Mouse (Mus musculus): ENCODE measurements around the gene Ctsc.

Gene Ctsc

GRCm38 (mm10) chr7:88296932-88297331, 19.0 kb downstream of the Ctsc start:
- DNase-seq: no peak

DNA sequence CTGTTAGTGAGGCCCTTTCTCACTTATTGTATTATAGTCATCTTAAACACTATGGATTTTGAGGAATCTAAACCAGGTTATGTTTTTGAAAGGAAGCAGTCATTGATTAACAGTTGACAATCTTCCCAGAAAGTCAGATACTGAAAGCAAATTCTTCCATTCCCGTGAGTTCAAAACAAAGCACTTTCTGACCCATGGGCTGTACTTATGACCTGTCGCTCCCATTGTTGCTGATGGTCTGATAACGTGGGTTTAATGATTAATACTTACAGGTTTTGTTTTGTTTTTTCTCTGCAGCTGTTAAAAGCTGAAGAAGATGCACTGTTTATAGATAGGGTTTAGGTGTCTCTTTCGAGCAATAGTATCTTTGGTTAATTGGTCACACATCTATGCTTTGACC, 27.9 kb downstream of the Ctsc start:
- no peak for DNase-seq

DNA sequence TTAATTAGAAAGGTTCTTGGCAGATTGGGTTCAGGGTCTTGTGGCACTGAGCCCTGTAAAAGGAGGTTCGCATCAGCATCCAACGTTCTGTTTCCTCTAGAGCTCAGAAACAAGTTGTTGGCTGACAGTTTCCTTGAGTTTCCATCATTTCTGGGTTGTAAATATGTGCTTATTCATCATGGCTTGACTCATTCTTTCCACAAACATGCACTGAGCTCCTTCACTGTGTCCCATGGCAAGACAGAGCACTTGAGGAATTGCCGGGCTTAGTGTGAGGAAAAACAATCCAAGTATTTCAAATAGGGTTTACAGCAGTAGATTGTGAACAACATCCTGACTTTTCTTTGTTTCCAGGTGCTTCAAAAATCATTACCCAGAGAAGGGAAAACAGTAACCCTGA, 28.8 kb downstream of the Ctsc start:
- DNase-seq: no peak

- no peak for DNase-seq
Measured at GRCm38 (mm10) chr7:88310398-88311180, 32.7 kb downstream of the Ctsc start.

GRCm38 (mm10) chr7:88316408-88316807, 38.5 kb downstream of the Ctsc start:
- no peak for DNase-seq

DNA sequence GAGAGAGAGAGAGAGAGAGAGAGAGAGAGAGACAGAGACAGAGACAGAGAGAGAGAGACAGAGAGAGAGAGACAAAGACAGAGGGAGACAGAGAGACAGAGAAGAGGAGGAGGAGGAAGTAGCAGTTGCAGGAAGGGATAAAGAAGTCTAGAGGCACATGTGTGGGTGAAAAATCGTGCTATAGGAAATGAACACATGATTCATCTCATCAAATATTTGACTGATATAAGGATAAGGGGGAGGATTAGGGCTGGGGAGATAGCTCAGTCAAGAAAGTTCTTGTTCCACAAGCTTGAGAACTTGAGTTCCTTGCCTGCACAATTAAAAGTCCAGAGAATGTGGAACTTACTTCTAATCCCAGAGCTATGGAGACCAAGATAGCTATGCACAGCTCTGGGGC, 40.6 kb downstream of the Ctsc start:
- DNase-seq: no peak

GRCm38 (mm10) chr7:88318904-88319303, 41.0 kb downstream of the Ctsc start:
- no peak for DNase-seq

GRCm38 (mm10) chr7:88319414-88320140, 41.7 kb downstream of the Ctsc start:
- no peak for DNase-seq

- no peak for DNase-seq
Measured at GRCm38 (mm10) chr7:88320628-88321336, 42.9 kb downstream of the Ctsc start.

- DNase-seq: no peak
Measured at GRCm38 (mm10) chr7:88322431-88322830, 44.5 kb downstream of the Ctsc start.

DNA sequence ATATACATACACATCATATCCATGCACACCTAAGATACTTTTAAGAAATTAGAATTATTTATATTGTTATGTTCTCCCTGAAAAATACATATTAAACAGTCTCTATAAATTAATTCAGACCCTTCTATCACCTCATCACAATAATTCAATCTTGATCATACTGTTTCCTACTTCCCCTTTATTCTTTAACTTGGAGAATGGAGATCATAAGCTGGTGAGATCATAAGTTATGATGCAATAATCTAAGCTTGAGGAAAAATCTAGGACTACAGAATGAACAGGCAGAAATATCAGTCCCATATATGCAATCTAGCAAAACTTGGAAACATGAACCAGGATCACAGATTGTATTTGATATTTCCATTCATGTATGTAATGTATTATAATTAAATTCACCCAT, 49.6 kb downstream of the Ctsc start:
- DNase-seq: no peak

DNA sequence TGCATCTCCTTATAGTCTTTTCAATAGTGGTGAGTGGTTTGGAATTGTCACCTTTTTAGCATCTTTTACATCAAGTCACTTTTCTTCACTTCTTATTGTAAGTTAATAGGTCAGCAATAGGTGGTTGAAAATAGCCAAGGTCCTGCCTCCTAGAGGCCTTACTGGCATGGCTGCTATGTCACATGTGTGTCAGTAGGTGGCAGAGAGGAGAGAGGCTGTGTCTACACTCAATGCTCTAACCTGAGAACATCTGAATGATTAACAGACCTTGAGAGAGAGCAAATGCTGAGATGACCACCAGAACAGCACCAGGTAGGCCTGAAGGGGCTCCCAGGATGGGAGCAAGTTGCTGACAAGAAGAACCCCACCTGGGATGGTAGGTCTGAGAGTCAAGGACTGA, 65.9 kb downstream of the Ctsc start:
- DNase-seq: no peak

GRCm38 (mm10) chr7:88346035-88346434, 68.2 kb downstream of the Ctsc start:
- DNase-seq: no peak

GRCm38 (mm10) chr7:88356871-88357776, 79.2 kb downstream of the Ctsc start:
- peak; percentile 59 for DNase-seq

DNA sequence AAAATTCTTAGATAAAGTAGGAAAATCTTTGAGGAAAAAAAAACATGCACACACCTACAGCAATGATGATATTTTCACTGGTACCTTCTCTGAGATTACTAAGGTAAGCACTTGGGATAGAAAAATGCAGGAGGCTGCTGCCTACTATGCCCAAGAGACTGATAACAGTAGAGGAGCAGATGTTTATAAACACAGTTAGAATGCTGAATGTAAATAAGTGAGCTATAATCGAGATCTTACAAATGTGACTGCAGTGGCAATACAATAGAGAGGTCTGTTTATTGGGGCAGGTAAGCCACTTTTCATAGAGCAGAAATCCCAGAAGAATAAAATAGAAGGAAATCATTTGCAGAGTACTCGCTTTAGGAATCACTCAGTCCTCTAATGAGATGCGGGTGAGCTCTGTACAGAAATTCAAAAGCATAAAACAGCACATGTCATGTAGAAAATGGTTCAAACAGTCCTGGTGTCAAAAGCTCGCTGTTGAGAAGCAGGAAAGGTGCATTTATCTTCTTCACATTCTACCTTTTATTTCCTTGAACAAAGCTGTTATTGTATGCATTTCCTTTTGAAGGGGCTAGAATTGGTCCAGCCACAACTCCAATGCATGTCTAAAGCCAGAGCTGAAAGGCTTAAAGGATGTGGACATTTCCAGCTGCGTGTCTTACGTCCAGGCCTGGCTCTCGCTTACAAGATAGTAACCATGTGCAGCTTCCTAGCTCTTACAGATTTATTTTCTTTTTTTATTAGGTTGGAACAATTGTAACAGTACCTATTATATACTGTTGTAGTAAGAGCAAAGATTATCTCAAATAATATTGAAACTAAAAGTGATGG, 80.4 kb downstream of the Ctsc start:
- no peak for DNase-seq

Measured in retina, postnatal 1 day (tissue).